Mouse (Mus musculus) neural tube, embryonic 11.5 days (tissue): ENCODE measurements around the gene Coq7. TPM values are rescaled to one million over a fixed set of nuclear protein-coding genes. Genes with fewer than 3 reads are reported as not detected.

Experiments
- ATAC-seq: fragments of 200-750 bp; cut with Nextera tagmentation; 2 replicates; pipeline ENCODE4 v1.8.0; 2017; ENCODE audit warnings: moderate number of reproducible peaks, mild to moderate bottlenecking, moderate TSS enrichment, moderate library complexity; ENCODE audit not compliant: insufficient read depth, low FRiP score, low TSS enrichment
- DNase-seq: peaks from one replicate; pipeline ENCODE4 v3.0.0-alpha.2; 2015; ENCODE audit warnings: low spot score
- H3K27ac ChIP-seq: fragments of 300-500 bp; sonication (generic); 2 replicates; pipeline ENCODE4 v1.5.1; 2014; ENCODE audit warnings: low read depth, mild to moderate bottlenecking, low read length
- H3K27me3 ChIP-seq: fragments of 300-500 bp; sonication (generic); 2 replicates; pipeline ENCODE4 v1.6.1; 2014; ENCODE audit warnings: mild to moderate bottlenecking, low read length, mixed read lengths; ENCODE audit not compliant: control insufficient read depth, insufficient read depth
- H3K36me3 ChIP-seq: fragments of 300-500 bp; sonication (generic); 2 replicates; pipeline ENCODE4 v1.6.1; 2014; ENCODE audit warnings: mild to moderate bottlenecking, low read length, moderate library complexity, mixed read lengths; ENCODE audit not compliant: control insufficient read depth, insufficient read depth
- H3K4me1 ChIP-seq: fragments of 300-500 bp; sonication (generic); 2 replicates; pipeline ENCODE4 v1.6.1; 2014; ENCODE audit warnings: low read length, mixed read lengths; ENCODE audit not compliant: control insufficient read depth, insufficient read depth
- H3K4me2 ChIP-seq: fragments of 300-500 bp; sonication (generic); 2 replicates; pipeline ENCODE4 v1.6.1; 2014; ENCODE audit warnings: low read depth, mild to moderate bottlenecking, moderate library complexity
- H3K4me3 ChIP-seq: fragments of 300-500 bp; sonication (generic); 2 replicates; pipeline ENCODE4 v1.5.1; 2014; ENCODE audit warnings: low read depth, low read length
- H3K9ac ChIP-seq: fragments of 300-500 bp; sonication (generic); 2 replicates; pipeline ENCODE4 v1.6.1; 2014; ENCODE audit warnings: mild to moderate bottlenecking, low read length
- H3K9me3 ChIP-seq: fragments of 300-500 bp; sonication (generic); 2 replicates; pipeline ENCODE4 v1.6.1; 2016; ENCODE audit warnings: low read length; ENCODE audit not compliant: control insufficient read depth
- WGBS: fragments of 180-500 bp; shearing (Covaris S2); extraction: QIAGEN DNeasy Blood & Tissue Kit; methylation state at CpG from one replicate; pipeline ENCODE4 v1.1.7; 2014; 5-methylcytosine and 5-hydroxymethylcytosine counted together
- polyA plus RNA-seq: library from polyadenylated mRNA; unstranded; fragments of >200 nt; fragmentation: Nextera tagmentation; extraction: Ambion mirVana; gene quantifications from 2 replicates; pipeline ENCODE4 v1.2.1, GENCODE M21; 2014

Coq7 gene
- polyA plus RNA-seq, 1 experiment from 2014 or later: 118 TPM

DNA sequence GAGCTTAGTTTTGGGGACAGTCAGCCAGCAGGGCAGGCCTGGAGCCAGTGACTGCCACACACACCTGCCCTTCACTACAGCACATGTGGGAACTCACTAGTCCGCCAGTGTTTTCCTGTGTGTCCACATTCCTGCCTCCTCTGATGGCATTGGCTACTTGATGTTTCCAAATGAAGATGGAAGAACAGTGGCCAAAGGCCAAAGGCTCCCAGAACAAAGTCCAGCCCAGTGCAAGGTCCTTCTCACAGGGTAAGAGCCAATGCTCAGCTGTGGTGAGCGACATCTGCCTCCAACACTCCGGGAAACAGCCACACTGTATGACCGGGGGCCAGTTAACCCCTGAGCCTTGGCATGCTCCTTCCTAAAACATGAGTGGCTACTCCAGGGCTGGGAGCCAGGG, 11.0 kb upstream of the Coq7 start:
- H3K27me3 ChIP-seq: no peaks in the 10 kb centered on the region
- no peak overlapping the region for H3K4me2 ChIP-seq
- no peak for DNase-seq
- H3K36me3 ChIP-seq: no peaks in the 10 kb centered on the region; the same call in 1 of the 2 replicates
- WGBS: 92% methylated on average over 4 of the region's 4 CpGs
- H3K27ac ChIP-seq: no peak overlapping the region
- no peaks in the 10 kb centered on the region for H3K9me3 ChIP-seq
- H3K4me1 ChIP-seq: no peaks in the 10 kb centered on the region
- ATAC-seq: no peak
- H3K9ac ChIP-seq: no peak overlapping the region
- no peak overlapping the region for H3K4me3 ChIP-seq

DNA sequence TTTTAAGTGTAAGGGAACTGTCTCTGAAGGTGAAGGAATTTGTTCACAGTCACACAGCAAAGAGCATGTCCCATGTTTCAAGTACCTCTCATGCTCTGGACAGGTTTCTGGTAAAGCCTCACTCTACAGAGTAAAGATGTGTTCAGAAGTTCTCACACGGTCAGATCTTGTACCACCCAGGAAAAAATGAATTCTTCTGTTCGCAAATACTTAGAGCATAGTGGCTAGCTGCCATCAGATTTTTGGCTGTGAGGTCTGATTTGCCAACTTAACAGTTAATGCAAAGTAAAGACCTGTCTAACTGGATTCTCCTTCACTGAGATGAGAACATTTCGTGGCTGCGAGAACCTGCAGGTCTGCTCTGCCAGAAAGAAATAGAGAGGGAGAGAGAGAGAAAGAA, 1.9 kb upstream of the Coq7 start:
- Histone ChIP-seq H3K36me3 (no peaks in the 10 kb centered on the region), H3K9me3 (no peaks in the 10 kb centered on the region), H3K4me2 (no peak overlapping the region), H3K4me1 (no peaks in the 10 kb centered on the region), H3K27me3 (no peaks in the 10 kb centered on the region), H3K27ac (no peak overlapping the region), H3K4me3 (no peak overlapping the region), H3K9ac (no peak overlapping the region)
- ATAC-seq (no peak), DNase-seq (no peak)
- WGBS: 85% methylated on average over 4 of the region's 4 CpGs

DNA sequence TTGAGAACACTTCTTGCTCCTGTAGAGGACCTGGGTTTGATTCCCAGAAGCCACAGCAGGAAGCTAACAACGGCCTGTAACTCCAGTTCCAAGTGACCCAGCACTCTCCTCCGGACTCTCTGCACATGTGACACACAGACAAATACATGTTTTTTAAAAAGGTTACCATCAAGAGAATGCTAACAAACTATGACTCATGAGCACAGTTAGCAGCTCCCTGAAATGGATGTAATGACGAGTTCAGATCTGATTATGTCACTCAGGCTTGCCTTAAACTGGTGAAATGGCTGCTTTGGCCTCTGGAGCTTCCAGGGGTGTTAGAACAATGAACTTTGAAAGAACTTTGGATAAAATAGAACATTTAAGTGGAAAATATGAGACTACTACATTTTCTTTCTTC, 1.2 kb upstream of the Coq7 start:
- Histone ChIP-seq H3K9ac (no peak overlapping the region), H3K9me3 (no peaks in the 10 kb centered on the region), H3K4me2 (no peak overlapping the region), H3K4me1 (no peaks in the 10 kb centered on the region), H3K27me3 (no peaks in the 10 kb centered on the region), H3K36me3 (no peaks in the 10 kb centered on the region), H3K27ac (no peak overlapping the region), H3K4me3 (no peak overlapping the region)
- ATAC-seq: no peak
- WGBS: 79% methylated on average over 3 of the region's 3 CpGs
- DNase-seq: no peak

DNA sequence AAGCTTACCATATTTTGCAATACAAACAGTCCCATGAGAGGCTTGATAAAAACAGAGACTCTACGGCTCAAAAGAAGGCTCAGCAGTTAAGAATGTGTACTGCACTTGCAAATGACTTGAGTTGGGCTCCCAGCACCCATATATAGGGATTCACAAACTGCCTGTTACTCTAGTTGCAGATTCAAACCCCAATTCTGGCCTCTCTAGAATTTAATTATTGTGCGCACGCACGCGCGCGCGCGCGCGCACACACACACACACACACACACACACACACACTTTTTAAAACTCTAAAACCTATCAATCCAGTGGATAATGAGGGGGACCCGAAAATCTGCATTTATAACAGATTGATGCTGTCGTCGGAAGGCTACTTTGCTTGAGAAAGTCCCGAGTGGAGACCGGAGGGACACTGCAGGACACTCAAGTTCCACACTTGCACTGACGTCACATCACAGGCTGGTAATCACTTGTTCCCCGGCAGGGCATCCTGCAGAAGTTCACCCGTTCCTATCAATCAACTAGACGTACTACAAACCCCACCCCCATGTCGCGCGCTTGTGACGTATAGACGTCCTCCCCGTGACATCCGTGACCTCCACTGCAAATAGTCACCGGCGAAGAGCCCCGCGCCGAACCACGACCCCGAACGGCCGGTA, 508 bp downstream of the Coq7 start:
- ATAC-seq (peak; percentile 97), DNase-seq (peak; percentile 95)
- H3K9ac ChIP-seq: peak overlapping the region; percentile 80
- H3K4me1 ChIP-seq: no peaks in the 10 kb centered on the region
- WGBS: under 1% methylated on average over 36 of the region's 36 CpGs
- H3K4me3 ChIP-seq: peak overlapping the region; percentile 71
- H3K36me3 ChIP-seq: no peaks in the 10 kb centered on the region
- H3K27ac ChIP-seq: peak overlapping the region; percentile 97
- peak overlapping the region; percentile 66 for H3K4me2 ChIP-seq
- no peaks in the 10 kb centered on the region for H3K9me3 ChIP-seq
- no peaks in the 10 kb centered on the region for H3K27me3 ChIP-seq

DNA sequence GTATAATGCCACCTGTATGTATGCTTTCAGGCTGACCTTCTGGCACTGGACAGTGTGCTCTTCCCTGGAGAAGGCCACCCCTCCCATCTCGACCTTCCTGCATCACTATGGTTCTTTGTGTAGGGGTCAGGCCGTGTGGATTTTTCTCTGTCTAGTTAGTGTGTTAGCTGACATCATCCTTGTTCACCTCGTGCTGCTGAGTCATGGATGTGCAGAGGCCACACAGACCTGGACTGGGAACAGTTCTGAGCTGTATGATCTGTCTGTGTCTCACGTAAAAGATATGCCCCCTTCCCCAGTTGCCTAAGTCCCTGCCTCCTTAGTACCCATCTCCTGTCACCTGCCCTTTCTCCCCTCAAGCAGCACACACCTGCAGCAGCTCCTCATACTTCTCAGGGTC, 6.2 kb downstream of the Coq7 start:
- WGBS: 87% methylated on average over 4 of the region's 4 CpGs
- H3K36me3 ChIP-seq: no peaks in the 10 kb centered on the region; the same call in 1 of the 2 replicates
- H3K9ac ChIP-seq: no peak overlapping the region

DNA sequence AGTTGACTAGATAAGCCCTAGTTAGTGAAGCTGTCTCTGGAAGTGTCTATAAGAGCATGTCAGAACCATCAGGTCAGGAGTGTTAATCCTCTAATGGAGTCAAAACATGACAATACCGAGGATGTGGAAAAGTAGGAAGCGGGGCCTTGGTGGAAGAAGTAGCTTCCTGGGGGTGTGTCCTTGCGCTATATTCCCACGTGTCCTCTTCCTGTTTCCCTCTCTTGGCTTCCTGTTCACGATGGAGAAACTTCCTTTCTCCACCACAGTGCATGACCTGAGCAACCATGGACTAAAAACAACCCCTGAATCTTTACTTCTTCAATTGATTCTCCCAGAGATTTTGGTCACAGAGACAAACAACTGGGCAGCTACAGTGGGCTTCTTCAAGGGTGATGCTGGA, 11.1 kb downstream of the Coq7 start:
- no peak for ATAC-seq
- 85% methylated on average over 5 of the region's 5 CpGs for WGBS

More for the DNA sequence above, 6.2 kb downstream of the Coq7 start:
- no peaks in the 10 kb centered on the region for H3K4me1 ChIP-seq
- DNase-seq (no peak), ATAC-seq (no peak)
- no peak overlapping the region for H3K27ac ChIP-seq
- H3K4me2 ChIP-seq: no peak overlapping the region
- no peaks in the 10 kb centered on the region for H3K27me3 ChIP-seq
- no peaks in the 10 kb centered on the region for H3K9me3 ChIP-seq
- H3K4me3 ChIP-seq: no peak overlapping the region

DNA sequence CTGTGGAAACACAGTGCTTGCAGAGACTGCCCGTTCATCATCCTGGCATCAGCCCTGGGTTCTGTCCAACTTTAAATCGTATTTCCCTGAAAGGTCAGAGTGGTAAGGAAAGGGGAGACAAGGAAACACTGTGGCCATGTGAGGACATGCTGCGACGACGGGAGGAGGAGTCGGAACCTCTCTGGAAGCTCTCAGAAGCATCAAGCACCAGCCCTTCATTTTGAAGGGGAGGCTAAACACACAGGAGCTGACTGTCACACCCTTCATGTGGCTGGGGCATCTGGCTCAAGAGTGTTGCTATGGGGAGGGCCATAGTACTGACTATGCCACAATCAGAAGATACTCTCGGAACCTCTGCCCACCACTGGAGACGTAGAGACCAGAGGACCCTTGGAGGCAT, 13.5 kb downstream of the Coq7 start:
- Histone ChIP-seq H3K36me3 (no peaks in the 10 kb centered on the region), H3K4me2 (no peak overlapping the region), H3K27ac (no peak overlapping the region)

More for the DNA sequence above, 11.1 kb downstream of the Coq7 start:
- no peak overlapping the region for H3K9ac ChIP-seq
- H3K9me3 ChIP-seq: no peaks in the 10 kb centered on the region
- H3K4me2 ChIP-seq: no peak overlapping the region
- no peaks in the 10 kb centered on the region for H3K27me3 ChIP-seq
- H3K4me3 ChIP-seq: no peak overlapping the region
- H3K4me1 ChIP-seq: no peaks in the 10 kb centered on the region
- no peak overlapping the region for H3K27ac ChIP-seq
- no peaks in the 10 kb centered on the region; the same call in 1 of the 2 replicates for H3K36me3 ChIP-seq
- DNase-seq: no peak

DNA sequence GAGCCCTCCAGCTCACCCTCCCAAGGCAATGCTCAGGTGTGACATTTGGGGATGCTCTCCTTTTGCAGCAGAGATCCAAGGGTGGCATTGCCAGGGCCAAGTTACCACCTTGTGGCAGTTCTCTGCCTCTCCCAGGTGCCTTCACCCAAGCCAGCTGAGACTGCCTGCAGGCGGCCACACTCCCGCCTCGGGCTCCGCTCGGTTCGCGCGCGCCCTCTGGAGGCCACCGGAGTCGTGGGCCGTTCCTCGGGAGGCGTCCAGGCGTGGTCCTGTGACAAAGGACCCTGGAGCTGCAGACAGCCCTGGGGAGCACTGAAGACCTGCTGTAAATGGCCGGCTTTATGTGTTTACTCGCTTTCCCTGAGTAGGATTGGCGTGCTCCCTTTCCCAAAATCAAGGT, 14.5 kb downstream of the Coq7 start:
- H3K9ac ChIP-seq: no peak overlapping the region

More for the DNA sequence above, 13.5 kb downstream of the Coq7 start:
- no peak overlapping the region for H3K4me3 ChIP-seq
- H3K9ac ChIP-seq: no peak overlapping the region
- ATAC-seq: no peak
- WGBS: 82% methylated on average over 8 of the region's 8 CpGs
- H3K27me3 ChIP-seq: no peaks in the 10 kb centered on the region
- no peak for DNase-seq
- no peaks in the 10 kb centered on the region for H3K9me3 ChIP-seq
- no peaks in the 10 kb centered on the region for H3K4me1 ChIP-seq

DNA sequence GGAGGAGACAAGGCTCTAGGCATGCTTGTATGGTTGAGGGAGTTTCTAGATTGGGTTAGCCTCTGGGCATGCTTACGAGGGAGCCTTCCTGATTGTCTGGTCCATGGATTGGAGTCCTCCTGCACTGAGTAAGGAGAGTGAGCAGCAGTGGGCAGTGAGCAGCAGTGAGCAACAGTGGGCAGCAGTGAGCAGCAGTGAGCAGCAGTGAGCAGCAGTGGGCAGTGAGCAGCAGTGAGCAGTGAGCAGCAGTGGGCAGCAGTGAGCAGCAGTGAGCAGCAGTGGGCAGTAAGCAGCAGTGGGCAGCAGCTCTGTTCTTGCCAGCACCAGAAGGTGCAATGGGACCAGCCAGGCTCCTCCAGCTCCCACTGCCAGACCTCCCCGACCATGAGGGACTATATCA, 15.3 kb downstream of the Coq7 start:
- WGBS: 78% methylated on average over 2 of the region's 2 CpGs
- Histone ChIP-seq H3K4me1 (no peaks in the 10 kb centered on the region), H3K9me3 (no peaks in the 10 kb centered on the region), H3K4me2 (no peak overlapping the region), H3K4me3 (no peak overlapping the region), H3K27ac (no peak overlapping the region), H3K36me3 (no peaks in the 10 kb centered on the region), H3K27me3 (no peaks in the 10 kb centered on the region), H3K9ac (no peak overlapping the region)
- ATAC-seq (no peak; the same call in 1 of the 2 replicates), DNase-seq (peak; percentile 37)

More for the DNA sequence above, 14.5 kb downstream of the Coq7 start:
- DNase-seq (peak; percentile 88), ATAC-seq (peak; percentile 79)
- Histone ChIP-seq H3K27me3 (no peaks in the 10 kb centered on the region), H3K4me3 (no peak overlapping the region), H3K4me2 (no peak overlapping the region), H3K4me1 (no peaks in the 10 kb centered on the region), H3K27ac (no peak overlapping the region), H3K36me3 (no peaks in the 10 kb centered on the region), H3K9me3 (no peaks in the 10 kb centered on the region)
- WGBS: under 1% methylated on average over 18 of the region's 18 CpGs
